ENCODE assay signal across 26 mouse cellular contexts in genomic region chrX:52412936-52413335, GRCm38 (mm10).
"Had no signal": no experiment of that assay in that cellular context is flagged by ENCODE, and none has a peak within 500 bp of the region (broad histone marks: within the 10 kb centered on the region; RNA-seq: fewer than 3 reads in every experiment).

No protein-coding gene starts in this region.

- DNase-seq: gastrocnemius, adult 2 months; gastrocnemius, postnatal 10 days; gastrocnemius, postnatal 25 days; heart, adult 18-20 months; heart, postnatal 10 days; heart, postnatal 4 days; kidney, adult 18-20 months; kidney, adult 8-10 months; kidney, postnatal 10 days; kidney, postnatal 25 days; kidney, postnatal 4 days; liver had no signal

- H3K4me3 ChIP-seq: gastrocnemius, adult 2 months; heart, embryonic 10.5 days; heart, embryonic 12.5 days; hindbrain, embryonic 10.5 days; hindbrain, embryonic 12.5 days; intestine, embryonic 15.5 days; layer of hippocampus, adult 2 months; left cerebral cortex, adult 2 months; limb, embryonic 10.5 days; limb, embryonic 12.5 days had no signal

- H3K4me1 ChIP-seq: heart, embryonic 10.5 days; heart, embryonic 12.5 days; hindbrain, embryonic 10.5 days; intestine, embryonic 15.5 days; limb, embryonic 10.5 days had no signal

- H3K27me3 ChIP-seq: heart, embryonic 12.5 days; hindbrain, embryonic 12.5 days; intestine, embryonic 15.5 days had no signal

- ATAC-seq: hindbrain, embryonic 16.5 days; inflammation-experienced regulatory T-cells, adult 6 months; intestine, embryonic 15.5 days; intestine, postnatal 0 days had no signal

- H3K9ac ChIP-seq: heart, embryonic 12.5 days; hindbrain, embryonic 12.5 days; hindbrain, embryonic 14.5 days; intestine, embryonic 15.5 days; limb, embryonic 12.5 days had no signal

- H3K9me3 ChIP-seq: heart, embryonic 10.5 days; heart, embryonic 12.5 days; hindbrain, embryonic 10.5 days; hindbrain, embryonic 12.5 days; intestine, embryonic 15.5 days; limb, embryonic 10.5 days; limb, embryonic 12.5 days had no signal

- H3K36me3 ChIP-seq: heart, embryonic 10.5 days; heart, embryonic 12.5 days; hindbrain, embryonic 10.5 days; hindbrain, embryonic 12.5 days; intestine, embryonic 15.5 days; limb, embryonic 12.5 days had no signal

- H3K27ac ChIP-seq: gastrocnemius, adult 2 months; heart, embryonic 10.5 days; hindbrain, embryonic 10.5 days; hindbrain, embryonic 12.5 days; hindbrain, embryonic 14.5 days; intestine, embryonic 15.5 days; layer of hippocampus, adult 2 months; left cerebral cortex, adult 2 months; limb, embryonic 10.5 days; limb, embryonic 12.5 days had no signal

- H3K4me2 ChIP-seq: heart, embryonic 12.5 days; hindbrain, embryonic 12.5 days; hindbrain, embryonic 14.5 days; intestine, embryonic 15.5 days; limb, embryonic 12.5 days; liver, embryonic 11.5 days had no signal
